Mouse (Mus musculus): ENCODE measurements around the gene Cacna1c.

DNA sequence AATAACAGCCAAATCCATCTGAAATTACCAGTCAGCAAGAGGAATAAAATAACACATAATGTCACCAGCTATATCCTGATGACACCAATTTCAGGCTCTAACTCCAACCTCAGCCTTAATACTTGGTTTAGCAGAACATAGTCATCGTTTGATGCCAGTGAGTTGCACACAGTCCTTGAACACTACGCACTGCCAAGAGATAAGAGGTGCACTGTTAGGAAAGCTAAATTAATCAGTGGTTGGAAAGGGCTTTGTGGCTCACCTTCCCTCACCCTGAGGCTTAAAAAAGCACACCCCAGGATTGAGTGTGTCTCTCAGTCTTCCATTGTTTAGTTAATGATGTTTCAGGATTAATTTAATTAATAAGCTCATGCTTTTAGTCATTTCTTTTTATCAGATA, 16.0 kb downstream of the Cacna1c start:
- no peak for TF ChIP-seq CTCF (IDR thresholded peaks at IDR 0.05; ENCODE audit: low read depth)
- no peak for TF ChIP-seq EP300 (optimal IDR thresholded peaks at IDR 0.05)
